Mouse (Mus musculus) layer of hippocampus, adult 8-10 months (tissue): ENCODE measurements around the gene Ptger2. TPM values are rescaled to one million over a fixed set of nuclear protein-coding genes. Genes with fewer than 3 reads are reported as not detected.

Source experiments
- DNase-seq, 2 experiments: peaks; one replicate each; pipeline ENCODE4 v3.0.0; 2022; ENCODE audit warnings: low spot score in 2 of 2
- microRNA-seq, 2 experiments: library from miRNA; unstranded; fragments of <30 nt; microRNA quantifications; one replicate each; pipeline ENCODE4 v1.2.0; 2022
- total RNA-seq, 4 experiments: library from RNA; stranded (reverse); gene quantifications; 2 replicates each; pipeline ENCODE4 v1.2.4; 2022

Gene Ptger2
- total RNA-seq, 4 experiments from 2014 or later = 0.16 to 0.24 (median 0.21) TPM; not detected in 1

DNA sequence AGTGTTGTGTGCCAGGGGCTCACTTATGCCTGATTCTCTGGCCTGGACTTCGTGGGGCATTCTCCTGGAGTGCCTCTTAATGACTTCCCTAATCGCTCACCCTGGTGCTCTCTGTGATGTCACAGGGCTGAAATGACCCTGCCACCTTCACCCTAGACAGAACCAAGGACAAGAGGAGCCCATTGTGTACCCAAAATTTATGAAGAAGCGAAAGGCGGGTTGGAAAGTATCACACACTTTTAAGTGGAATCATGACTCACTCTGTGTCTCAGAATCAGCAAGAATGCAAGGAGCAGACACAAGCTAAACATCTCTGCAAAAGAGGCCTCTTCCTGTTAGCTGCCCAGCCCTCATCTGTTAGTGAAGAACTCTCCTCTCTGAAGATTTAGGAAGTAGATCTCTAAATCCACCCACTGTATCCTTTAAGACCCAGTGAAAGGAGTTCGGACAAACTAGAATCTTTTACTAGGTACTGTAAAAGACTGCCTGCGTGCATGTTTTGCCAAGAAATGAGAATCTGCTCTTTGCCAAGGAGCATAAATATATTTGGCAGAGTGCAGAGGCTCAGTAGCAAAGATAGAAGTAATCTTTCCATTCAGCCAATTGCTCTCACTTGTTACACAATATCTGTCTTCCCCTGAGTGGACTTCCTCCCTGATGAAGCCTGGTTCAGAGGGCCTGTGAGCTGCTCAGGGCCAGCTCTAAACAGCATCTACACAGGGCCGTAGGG is 61.9 kb downstream of the Ptger2 start:
- DNase-seq = peak in 1 of 2 experiments; percentile 5

- DNase-seq = no peak
These were observed 62.4 kb downstream of the Ptger2 start for GRCm38 (mm10) chr14:45050419-45050776.

GRCm38 (mm10) chr14:45051116-45051515 is 63.1 kb downstream of the Ptger2 start:
- no peak for DNase-seq

Small RNA genes lying within 50 kb of the gene (microRNA-seq; reads per million reads assigned to microRNA genes)
- 0 reads per million in 2 experiments for gene Mir327

Other genes starting within 250 kb of the Ptger2 start
- gene Gm8267, start 237.9 kb upstream of the Ptger2 start, total RNA-seq = under 1 TPM in 2 of 4 experiments, not detected in 2; 0.20 to 0.27 TPM
- gene Ptgdr, start 128.8 kb upstream of the Ptger2 start, total RNA-seq = under 1 TPM; 0.40 to 0.79 (median 0.69) TPM
- 10 to 100 TPM; 19.1 to 24.3 (median 22.2) TPM for gene Gpr137c, start 231.5 kb downstream of the Ptger2 start, total RNA-seq
- 10 to 100 TPM; 64.7 to 69.3 (median 66.1) TPM for gene Txndc16, start 232.1 kb downstream of the Ptger2 start, total RNA-seq